Mouse (Mus musculus): ENCODE data around the gene Gbp2b.
"Not testable (repeated sequence)": the region's sequence is repeated elsewhere in the genome, so short reads cannot be mapped to it uniquely, and the experiment has no call there.

Gbp2b gene

DNA sequence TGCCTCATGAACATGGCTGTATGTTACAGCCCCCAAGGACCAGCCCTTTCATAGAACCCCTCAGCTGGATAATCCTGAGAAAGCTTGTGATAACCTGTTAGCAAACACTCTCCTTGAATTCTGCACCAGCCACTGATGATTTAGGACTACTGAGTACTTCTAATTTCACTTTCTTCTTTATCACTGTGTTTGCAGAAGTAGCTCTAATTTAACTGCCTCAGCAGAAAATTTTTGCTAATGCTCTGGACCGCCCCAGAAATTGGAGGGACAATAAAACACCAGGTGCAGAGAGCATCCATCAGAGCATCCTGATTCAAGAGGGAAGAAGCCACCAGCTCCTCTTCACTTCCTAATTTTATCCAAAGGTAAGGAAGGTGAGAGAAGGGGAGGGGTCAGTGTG, at the start of gene Gbp2b:
Gene Gbp2b (plus strand): TSS at position 301 of the 400 bp plus-strand sequence.
- no peak for DNase-seq (ENCODE audit: low spot score)

DNA sequence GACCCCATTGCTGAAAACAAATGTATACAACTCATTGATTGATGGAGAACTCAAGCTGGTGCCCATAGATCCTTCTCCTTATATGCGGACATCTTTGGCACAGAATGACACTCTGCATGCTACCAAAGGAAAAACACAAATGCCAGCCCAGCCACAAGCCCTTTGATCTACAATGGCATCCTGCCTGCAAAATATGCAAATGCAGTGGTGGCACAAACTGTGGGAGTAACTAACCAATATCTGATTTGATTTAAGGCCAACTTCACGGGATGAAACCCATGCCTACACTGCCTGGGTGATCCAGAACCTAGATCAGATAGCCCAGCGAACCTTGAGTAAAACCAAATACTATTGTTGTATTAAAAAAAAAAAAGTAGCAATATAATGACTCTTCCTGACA, 48.0 kb upstream of the Gbp2b start:
- DNase-seq (ENCODE audit: low spot score), result no peak

DNA sequence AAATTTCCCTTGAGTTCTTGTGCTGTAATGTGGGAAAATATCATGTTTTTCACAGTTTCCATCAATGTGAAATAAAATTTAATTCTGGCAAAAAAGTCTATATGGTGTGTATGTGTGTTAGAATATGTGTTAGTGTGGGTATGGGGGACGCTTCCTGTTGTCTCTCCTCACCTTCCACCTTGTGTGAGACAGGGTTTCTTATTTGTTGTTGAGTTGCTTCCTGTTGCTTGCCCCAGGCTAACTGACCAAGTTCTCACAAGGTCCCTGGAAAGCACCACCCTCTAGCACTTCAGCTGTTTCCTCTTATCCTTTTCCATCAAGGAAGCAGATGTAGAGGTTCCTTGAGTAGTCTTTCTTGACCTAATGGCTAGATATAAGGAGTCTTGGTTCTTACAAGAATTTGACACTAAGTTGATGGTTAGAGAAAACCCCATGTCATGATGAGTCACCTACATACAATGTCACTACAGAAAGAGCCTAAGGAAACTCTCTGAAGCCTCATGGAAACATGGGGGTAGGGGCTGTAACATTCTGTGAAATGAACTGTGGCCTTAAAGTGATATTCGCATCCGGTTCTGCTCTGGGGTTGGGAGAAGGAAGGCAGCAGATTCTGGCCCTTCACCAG, 44.5 kb upstream of the Gbp2b start:
- no peak for DNase-seq (ENCODE audit: low spot score)

DNA sequence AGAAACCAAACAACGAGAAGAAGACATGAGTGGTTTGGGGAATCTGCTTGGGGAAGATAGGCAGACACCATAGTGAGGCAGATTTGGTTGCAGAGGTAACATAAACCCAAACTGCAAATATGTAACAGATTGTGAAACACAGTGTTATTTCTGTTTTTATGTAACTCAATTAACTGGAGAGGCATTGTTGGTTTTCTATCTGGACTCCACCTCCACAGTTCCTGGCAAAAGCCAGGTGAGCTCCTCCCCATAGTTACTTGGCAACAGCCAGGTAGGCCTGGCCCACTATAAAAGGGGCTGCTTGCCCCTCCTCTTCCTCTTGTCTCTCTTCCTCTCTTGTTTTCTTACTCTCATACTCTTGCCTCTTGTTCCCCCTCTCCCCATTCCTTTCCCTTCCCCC, 40.0 kb upstream of the Gbp2b start:
- DNase-seq (ENCODE audit: low spot score), result no peak

DNA sequence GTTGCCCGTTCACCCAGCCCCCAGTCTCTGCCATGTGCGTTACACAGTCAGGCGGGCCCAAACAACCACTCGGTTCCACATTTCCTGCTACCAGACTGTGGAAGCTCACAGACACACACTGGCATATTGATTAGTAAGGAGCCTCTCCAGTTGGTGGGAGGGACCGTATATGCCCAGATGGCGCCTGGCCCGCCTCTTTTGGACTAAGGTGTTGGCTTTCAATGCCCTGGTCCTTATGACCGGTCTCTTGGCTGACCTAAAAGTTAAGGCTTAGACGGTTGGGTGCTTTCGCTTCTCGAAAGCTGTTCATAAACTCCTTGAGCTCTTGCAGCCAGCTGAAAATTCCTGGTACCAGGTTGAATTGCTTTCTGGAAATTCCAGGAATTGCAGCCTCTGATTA, 39.0 kb upstream of the Gbp2b start:
- DNase-seq (ENCODE audit: low spot score), result no peak

DNA sequence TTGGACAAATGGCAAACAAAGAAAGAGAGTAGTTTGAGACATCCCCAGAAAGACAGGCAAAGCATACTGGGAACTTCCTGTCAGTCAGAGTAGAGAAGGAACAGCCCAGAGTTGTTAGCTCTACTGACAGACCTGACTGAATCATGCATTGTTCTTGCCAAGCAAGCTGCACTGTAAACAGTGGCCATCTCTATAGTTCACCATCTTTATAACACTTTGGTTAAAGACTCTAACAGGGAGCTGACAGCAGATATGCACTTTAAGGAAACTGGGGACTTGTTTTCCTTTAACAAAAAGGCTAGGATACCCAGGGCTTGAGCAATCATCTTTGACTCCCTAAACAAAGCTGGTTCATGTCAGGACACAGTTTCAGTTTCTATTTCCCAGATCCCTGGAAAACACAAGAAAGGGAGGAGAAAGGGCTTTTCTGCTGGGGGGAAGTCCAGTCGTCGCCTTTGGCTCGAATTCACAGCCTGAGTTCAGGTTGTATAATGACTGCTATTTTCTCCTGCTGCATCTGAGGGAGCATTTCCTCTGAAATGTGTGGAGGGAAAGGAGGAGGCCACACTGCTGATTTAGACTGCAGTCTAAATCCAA, 34.9 kb upstream of the Gbp2b start, which contains the start of gene Gbp3:
Gene Gbp3 (plus strand): TSS at position 395 of the 597 bp plus-strand sequence.
- DNase-seq (ENCODE audit: low spot score), result no peak

DNA sequence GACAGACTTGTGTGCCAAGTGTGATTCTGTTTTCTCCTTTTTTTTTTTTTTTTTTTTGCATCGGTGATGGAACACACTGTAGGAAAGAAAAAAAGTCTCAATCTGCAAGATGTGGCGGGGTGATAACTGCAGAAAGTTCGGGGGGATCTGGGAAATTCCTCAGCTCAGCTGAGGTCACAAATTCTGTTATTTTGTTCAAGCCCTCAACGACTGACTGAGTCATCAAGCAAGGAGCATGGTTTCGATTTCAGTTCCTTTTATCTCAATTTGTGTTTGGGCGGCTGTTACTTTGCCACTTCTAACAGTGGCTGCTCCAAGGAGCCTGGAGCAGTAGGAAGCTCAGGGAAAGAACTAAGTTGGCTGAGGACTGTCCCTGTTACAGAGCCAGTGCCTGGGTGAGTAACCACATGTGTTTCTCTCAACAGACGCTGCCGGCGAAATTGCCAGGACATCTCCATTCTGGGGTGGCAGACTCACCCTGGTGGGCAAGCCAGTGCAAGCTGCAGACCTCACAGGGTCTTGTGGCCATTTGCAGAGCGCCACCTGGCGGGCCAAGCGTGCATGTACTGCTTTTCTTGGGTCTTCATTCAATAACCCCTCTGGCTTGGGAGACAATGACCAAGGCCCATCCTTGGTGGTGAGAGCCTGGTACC, 34.2 kb upstream of the Gbp2b start:
- DNase-seq (ENCODE audit: low spot score), result peak; percentile 60

DNA sequence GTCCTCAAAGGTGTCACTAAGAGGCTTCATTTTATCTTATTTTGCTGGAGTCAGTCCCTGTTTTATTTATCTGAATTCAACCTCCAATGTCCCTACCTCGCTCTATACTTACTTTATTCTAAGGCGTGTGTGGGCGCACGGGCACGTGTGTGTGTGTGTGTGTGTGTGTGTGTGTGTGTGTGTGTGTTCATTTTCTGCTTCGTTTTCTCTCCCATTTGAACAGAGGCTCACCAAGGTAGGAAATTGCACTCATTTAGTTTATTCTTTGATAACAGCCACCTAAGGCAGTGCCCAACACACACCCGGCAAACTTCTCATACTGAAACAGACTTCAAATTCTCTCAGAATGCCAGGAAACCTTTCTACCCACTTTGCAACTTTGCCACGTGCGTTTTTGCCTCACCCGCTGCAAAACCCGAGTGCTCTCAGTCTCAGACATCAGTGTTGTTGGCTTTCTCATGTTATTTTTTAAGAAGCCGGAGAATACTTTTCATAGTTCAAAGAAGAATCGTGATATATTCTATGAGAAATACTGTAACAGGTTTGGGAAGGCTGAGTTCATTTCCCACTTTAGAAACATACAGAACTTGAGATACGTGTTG, 33.5 kb upstream of the Gbp2b start:
- no peak for DNase-seq (ENCODE audit: low spot score)

DNA sequence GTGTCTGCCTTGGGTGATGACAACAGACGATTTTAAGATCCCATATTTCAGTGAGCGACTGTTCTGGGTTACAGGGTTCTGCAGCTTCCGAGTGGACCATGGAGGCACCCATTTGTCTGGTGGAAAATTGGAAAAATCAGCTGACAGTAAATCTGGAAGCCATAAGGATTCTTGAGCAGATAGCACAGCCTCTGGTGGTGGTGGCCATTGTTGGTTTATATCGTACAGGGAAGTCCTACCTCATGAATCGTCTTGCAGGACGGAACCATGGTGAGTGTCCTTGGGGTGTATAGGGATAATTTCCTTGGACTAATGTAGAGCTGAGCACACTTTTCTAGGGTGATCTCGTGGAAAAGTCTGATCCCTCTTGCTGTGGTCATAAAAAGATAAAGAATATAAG, 33.0 kb upstream of the Gbp2b start:
- no peak for DNase-seq (ENCODE audit: low spot score)

DNA sequence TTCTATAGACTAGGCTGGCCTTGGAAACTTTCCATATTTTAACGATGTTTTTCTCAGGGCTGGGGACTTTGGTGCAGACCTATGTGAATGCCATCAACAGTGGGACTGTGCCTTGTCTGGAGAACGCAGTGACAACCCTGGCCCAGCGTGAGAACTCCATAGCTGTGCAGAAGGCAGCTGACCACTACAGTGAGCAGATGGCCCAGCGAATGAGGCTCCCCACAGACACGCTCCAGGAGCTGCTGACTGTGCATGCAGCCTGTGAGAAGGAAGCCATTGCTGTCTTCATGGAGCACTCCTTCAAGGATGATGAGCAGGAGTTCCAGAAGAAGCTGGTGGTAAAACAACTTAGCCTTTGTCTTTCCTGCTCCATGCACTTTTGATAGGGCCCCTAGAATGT, 27.2 kb upstream of the Gbp2b start:
- not testable (repeated sequence) for DNase-seq (ENCODE audit: low spot score)

DNA sequence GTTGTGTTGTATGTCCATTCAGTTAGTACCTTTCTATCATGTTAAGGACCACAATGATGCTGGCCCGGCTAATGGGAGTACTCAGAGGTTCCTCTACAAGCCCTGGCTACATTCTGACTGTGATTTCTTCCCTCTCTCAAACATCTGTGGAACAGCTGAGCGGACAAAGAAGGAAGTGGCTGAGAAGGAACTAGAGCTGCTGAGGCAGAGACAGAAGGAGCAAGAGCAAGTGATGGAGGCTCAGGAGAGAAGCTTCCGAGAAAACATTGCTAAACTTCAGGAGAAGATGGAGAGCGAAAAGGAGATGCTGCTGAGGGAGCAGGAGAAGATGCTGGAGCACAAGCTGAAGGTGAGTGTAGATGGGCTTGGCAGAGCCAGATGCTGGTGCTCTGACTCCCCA, 23.9 kb upstream of the Gbp2b start:
- no peak for DNase-seq (ENCODE audit: low spot score)

DNA sequence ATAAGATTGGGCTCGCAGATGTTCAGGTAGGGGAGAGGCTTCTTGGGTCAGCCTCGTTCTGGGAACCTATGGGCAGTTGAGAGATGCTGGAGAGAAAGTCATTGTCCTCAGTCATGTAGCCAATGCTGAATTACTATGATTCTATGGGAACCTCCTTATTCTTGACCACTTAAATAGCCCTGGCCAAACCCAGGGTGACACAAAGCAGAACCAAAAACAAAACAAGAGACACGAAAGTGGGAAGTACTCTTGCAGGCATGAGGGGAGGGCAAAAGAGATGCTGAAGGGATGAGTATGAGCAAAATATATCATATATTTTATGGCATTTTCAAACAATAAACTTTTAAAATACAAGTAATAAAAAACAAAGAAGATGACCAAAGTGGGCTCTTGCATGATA, 17.5 kb upstream of the Gbp2b start:
- no peak for DNase-seq (ENCODE audit: low spot score)

DNA sequence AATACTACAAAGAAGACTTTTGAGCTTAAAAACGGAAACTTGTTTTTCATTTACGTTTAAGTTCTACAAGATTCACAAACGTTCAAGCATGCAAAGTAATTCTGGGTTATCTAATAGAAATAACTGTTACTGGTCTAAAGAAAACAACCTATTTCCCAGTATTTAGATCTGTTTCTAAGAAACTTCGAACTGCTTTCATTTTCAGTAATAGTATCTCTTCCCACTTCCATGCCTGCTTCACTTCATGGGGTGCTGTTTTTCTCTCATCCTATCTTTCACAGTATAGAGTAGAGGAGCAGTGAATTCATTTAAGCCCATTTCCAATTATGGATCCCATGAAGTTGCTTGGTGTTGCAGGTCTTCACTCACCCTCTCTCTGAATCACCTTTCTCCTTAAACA, 16.3 kb upstream of the Gbp2b start:
- DNase-seq (ENCODE audit: low spot score), result no peak

DNA sequence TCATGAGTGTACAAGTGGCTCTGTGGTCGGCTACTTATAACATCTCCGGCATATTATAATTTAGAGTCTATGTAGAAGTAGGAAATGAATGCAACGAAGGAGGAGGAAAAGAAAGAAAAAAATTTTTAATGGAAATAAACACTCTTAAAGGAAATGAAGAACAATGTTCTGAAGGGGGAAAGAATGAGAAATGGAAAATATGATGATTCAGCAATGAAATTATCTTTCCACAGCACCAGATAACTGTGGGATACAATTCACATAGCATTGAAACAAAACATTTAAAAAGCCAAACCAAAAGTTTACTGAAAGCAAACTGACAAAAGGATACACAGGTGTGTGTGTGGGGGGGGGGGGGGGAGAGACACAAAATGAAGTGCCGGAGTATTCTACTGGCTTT, 11.6 kb upstream of the Gbp2b start:
- DNase-seq (ENCODE audit: low spot score), result no peak

DNA sequence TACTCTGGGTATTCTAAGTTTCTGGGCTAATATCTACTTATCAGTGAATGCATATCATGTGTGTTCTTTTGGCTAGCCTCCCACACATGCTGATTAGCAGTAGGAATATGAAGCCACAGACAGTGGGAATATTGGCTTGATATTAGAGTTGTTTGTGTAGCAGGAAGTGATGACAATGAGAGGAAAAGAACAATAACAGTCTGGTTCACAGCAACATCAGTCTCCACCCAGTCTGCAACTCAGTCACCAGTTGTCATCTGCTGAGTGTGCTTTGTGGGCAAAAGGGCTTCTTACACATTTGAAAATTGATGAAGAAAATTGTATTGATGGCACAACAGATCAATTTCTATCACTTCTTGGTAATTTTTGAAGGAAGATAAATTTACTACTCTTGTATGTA, 7.3 kb upstream of the Gbp2b start:
- no peak for DNase-seq (ENCODE audit: low spot score)

DNA sequence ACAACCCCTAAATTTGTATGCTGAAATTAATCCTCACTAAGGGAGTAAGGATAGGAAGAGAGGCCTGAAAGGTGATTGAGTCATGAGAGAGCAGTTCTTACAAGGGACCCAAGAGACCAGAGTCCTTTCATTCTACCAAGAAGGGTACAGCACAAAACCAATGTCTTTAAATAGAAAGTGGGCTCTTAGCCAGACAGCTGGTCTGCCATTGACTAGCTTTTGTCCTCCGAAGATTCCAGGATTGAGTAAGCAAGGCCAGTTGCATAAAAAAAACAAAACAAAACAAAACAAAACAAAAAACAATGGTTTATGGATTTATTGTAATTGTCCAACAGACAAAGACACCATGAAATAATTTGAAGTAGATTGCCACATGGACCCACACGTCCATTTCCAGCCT, 5.8 kb upstream of the Gbp2b start:
- DNase-seq (ENCODE audit: low spot score), result no peak

DNA sequence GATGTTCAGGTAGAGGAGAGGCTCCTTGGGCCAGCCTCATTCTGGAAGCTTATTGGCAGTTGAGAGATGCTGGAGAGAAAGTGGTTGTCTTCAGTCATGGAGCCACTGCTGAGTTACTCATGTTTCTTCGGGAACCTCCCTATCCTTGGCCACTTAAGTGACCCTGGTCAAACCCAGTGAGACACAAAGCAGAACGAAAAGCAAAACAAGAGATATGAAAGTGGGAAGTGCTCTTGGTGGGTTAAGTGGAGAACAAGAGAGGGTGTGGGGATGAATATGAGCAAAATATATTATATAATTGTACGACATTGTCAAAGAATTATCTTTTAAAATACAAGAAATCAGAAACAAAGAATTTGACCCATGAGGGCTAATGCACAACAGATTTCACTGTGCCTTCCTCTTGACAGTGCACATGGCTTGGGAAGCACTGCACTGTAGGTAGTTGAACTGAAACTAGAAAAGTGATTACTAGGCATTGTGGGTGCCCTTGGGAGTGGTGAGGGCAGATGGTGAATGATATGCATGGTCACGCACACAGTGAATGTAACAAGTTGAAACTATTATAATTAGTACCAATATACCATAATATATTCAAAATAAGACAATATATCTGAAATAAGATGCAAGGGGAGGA, 4.1 kb upstream of the Gbp2b start:
- DNase-seq (ENCODE audit: low spot score), result no peak

DNA sequence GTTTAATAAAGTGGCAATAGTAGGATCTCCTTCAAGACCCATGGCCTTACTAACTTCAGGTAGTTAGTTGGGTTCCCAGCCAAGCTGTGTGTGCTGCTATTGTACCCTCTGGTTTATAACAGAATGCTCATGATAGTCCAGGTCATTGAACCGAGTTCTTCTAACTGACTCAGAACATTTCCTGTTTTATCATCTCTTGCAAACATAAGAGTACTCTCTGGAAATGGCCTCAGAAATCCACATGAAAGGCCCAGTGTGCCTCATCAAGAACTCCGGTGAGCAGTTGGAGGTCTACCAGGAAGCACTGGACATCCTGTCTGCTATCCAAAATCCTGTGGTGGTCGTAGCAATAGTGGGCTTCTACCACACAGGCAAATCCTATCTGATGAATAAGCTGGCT, 3.3 kb downstream of the Gbp2b start:
- no peak for DNase-seq (ENCODE audit: low spot score)

DNA sequence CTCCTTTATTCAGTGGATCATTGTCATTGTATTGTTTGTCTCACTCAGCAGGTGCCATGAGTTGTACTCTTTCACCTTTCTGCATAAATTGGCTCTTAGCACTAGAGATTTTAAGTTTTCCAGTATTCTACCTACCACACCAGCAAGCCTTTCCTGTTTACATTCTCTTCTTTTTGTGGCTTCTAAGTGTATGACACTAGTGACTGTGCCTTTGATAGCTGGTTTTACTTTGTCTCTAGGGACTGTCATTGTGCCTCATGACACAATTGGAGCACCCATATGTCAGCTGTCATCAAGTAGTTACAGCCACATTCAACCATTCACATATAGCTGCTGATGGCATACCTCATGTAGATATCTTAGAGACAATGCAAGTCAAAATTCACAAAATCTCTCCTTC, 7.0 kb downstream of the Gbp2b start:
- no peak for DNase-seq (ENCODE audit: low spot score)

DNA sequence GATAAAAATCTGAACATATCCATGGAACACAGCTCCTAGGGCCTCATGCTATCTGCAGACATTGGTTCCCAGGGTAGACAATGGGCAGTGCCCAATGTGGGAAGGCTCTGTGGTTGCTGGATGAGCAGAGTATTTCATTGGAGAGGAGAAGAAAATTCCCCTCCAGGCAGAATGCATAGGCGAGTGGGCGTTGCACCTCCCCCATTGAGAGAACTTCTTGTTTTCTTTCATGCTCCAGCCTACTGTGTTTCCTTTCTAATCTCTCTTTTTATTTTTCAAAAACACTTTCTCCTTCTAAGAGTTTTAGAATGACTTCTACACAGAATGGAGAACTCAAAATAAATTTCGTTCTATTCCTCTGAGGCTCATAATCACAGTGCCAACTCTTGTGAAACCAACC, 24.0 kb downstream of the Gbp2b start:
- DNase-seq (ENCODE audit: low spot score), result no peak

DNA sequence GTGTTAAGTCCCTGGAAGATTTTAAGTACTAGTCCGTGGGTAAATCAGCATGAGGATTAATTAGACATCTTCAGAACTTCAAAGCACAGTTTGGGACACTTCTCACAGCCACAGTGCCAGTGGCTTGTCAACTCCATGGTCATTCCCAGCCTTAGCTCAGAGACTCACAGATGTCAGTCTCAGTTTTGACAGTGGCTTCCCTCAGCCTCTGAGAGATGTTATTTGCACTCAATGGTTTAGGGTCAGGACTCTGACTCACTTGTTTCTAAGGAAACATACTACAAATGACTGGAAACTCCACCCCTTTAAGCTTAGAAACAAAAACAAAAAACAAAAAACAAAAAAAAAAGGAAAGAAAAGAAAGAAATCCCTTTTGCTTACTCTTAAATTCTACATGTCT, 25.0 kb downstream of the Gbp2b start:
- no peak for DNase-seq (ENCODE audit: low spot score)

DNA sequence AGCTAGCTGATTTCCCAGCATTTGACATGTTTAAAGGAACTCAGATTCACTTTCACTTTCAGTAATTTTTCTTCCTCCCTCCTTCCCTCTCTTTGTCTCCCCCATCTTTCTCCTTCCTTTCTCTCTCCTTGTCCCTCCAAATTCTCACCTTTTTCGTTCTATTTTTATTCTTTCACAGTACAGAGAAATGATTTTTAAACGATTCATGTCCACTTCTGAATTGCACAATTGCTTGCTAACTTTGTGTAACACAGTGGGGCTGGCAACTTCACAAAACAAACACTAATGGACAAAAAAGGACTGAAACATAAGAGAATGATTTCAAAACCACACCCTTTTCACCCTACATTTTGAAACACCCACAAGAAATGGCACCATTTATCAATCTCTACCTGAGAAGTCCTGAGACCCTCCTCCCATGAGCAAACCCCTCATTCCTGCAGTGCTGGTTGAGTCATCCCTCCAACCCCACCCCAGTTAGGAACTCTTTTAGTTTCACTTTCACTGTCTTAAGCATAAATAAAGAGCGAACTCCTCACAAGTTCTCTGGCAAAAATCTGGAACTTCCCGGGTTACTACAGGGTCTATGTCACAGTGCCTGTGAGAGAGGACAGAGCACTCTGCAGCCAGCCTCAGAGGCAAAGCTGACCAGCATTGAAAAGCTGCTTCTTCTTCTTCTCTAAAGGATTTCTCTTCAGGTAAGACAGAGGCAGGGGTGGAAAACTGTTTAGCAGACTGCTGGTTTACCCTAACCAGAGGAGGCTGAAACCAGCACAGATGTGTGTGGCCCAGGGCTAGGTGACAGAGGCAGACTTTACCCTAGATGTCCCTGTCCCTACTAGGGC, 25.7 kb downstream of the Gbp2b start, which contains the start of gene Gbp2:
Gene Gbp2 (plus strand): TSS at position 492 of the 845 bp plus-strand sequence.
- DNase-seq (ENCODE audit: low spot score), result no peak
